Mouse (Mus musculus) left cerebral cortex, adult 2 months (tissue): ENCODE measurements at regions not wholly inside any gene's neighbourhood (a gene's known extent, or its start where the extent isn't known, plus 50 kb on each side); places are given as distances from the start of the nearest gene placed in this dataset.
"Not testable (repeated sequence)": the region's sequence is repeated elsewhere in the genome, so short reads cannot be mapped to it uniquely, and the experiment has no call there.

ENCODE experiments used
- DNase-seq, 2 experiments: peaks; one replicate each; pipeline ENCODE4 v3.0.0; 2021 to 2022; ENCODE audit warnings: low spot score in 2 of 2, mixed read lengths in 1 of 2; ENCODE audit errors: extremely low spot score in 1 of 2
- H3K27ac ChIP-seq: fragments of 200-600 bp; 2 replicates; pipeline ENCODE4 v1.8.1; 2022
- H3K4me3 ChIP-seq: fragments of 200-600 bp; 2 replicates; pipeline ENCODE4 v1.8.1; 2022
- intact Hi-C: fragments of 180-260 bp; cut with DNase I; formaldehyde crosslinking; loops from one replicate; pipeline ENCODE4 v1.15.1; 2025

DNA sequence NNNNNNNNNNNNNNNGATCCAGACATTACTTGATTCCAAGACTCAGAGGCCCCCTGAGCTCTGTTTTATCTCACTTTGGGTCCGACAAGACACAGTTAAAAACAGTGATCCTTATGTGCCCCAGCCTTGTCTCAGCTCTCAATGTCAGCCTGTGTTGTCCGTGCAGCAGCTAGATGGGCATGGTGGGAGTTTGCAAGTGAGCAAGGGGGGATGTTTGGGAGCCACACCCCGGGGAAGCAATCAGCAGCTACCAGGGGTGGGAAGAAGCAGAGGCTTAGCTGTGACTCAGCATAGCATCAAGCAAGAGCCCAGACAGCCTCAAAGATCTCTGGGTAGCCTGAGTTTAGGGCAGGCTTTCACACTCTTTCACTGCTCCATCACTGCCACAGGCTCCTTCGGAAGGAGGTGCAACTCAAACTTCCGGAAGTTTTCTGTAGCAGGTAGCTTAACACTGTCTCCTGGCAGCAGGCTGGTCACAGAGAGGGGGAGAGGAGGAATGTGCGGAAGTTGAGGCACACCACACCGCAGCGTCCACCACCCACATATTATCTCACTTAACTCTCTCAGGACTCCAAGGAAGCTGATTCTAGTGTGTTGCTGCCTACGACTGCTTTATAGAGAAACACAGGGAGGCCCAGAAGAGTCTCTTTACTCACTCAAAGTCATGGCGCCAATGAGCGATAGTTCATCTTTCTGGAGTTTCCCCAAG is 80.2 kb upstream of the Defb33 start:
- intact Hi-C loops, H3K27ac ChIP-seq, H3K4me3 ChIP-seq: not testable (repeated sequence)
- peak; percentile 28 to 31 for DNase-seq

- H3K27ac ChIP-seq, H3K4me3 ChIP-seq, intact Hi-C loops: not testable (repeated sequence)
- peak; percentile 9 to 13 for DNase-seq
Measured at GRCm38 (mm10) chr8:20813493-20813892, 79.0 kb upstream of the Defb33 start.

DNA sequence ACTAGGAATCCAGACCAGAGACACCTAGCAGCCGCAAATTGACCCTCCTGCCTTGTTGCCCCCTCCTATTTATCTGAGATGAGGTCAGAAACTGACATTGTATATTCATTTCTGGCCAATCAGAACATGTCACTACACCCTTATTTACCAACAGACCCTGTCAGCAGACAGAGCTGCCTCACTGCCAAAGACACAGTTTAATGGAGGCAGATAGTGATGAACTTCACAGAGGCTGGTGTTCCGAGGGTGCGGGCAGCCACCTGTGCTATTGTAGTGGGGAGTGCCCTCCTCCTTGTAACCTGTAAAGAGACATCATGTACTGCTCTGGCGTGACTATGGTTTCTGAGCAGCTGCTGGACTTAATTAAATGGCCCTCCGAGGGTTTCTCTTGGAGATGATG is 70.0 kb upstream of the Defb33 start:
- H3K27ac ChIP-seq, H3K4me3 ChIP-seq, intact Hi-C loops: not testable (repeated sequence)
- peak; percentile 28 to 57 for DNase-seq

DNA sequence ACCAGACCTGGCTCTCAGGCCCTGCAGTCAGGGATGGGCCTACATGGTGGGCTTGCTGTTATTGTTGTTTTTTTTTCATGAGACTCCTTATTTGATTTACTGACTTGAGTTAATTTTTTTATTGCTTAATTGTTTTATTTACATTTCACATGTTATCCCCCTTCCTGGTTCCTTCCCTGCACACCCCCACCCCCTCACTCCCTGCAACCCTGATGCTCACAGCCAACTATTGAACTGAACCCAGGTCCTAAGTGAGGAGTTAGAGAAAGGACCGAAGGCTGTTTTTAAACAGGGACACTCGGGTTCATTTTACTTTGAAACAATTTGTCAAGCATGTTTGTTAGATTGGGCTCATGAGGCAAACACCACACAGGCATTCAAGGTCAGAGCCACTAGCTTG is 69.2 kb upstream of the Defb33 start:
- intact Hi-C loops, DNase-seq, H3K27ac ChIP-seq, H3K4me3 ChIP-seq: not testable (repeated sequence)

- H3K4me3 ChIP-seq, H3K27ac ChIP-seq, DNase-seq, intact Hi-C loops: not testable (repeated sequence)
Measured at GRCm38 (mm10) chr8:20839481-20839880, 53.0 kb upstream of the Defb33 start.
